Mouse (Mus musculus) left cerebral cortex, postnatal 10 days (tissue): ENCODE measurements at regions not wholly inside any gene's neighbourhood (a gene's known extent, or its start where the extent isn't known, plus 50 kb on each side); places are given as distances from the start of the nearest gene placed in this dataset.

Source experiments
- DNase-seq, 2 experiments: peaks; one replicate each; pipeline ENCODE4 v3.0.0; 2021 to 2022; ENCODE audit warnings: low spot score in 2 of 2, mixed read lengths in 1 of 2; ENCODE audit errors: extremely low spot score in 1 of 2
- intact Hi-C: fragments of 180-260 bp; cut with DNase I; formaldehyde crosslinking; loops from one replicate; pipeline ENCODE4 v1.15.1; 2025

GRCm38 (mm10) chr11:90129793-90130624 lies 57.5 kb upstream of the Gm45716 start:
- DNase-seq, result no peak
- intact Hi-C loops, result no loop called here

GRCm38 (mm10) chr11:90130635-90131034 lies 56.8 kb upstream of the Gm45716 start:
- intact Hi-C loops, result no loop called here
- DNase-seq, result peak; percentile 12 to 32

GRCm38 (mm10) chr11:90132579-90132978 lies 54.9 kb upstream of the Gm45716 start:
- intact Hi-C loops, result no loop called here
- DNase-seq, result no peak

GRCm38 (mm10) chr11:90136307-90136706 lies 51.2 kb upstream of the Gm45716 start:
- intact Hi-C loops, result no loop called here

More at GRCm38 (mm10) chr11:90136307-90136706, 51.2 kb upstream of the Gm45716 start:
- DNase-seq, result no peak
